Mouse (Mus musculus) spleen, postnatal 14 days (tissue): ENCODE results near the gene Wdr54.

Source experiments
- DNase-seq, 2 experiments: peaks; one replicate each; pipeline ENCODE4 v3.0.0; 2021 to 2022; ENCODE audit warnings: low spot score in 2 of 2

Gene Wdr54

DNA sequence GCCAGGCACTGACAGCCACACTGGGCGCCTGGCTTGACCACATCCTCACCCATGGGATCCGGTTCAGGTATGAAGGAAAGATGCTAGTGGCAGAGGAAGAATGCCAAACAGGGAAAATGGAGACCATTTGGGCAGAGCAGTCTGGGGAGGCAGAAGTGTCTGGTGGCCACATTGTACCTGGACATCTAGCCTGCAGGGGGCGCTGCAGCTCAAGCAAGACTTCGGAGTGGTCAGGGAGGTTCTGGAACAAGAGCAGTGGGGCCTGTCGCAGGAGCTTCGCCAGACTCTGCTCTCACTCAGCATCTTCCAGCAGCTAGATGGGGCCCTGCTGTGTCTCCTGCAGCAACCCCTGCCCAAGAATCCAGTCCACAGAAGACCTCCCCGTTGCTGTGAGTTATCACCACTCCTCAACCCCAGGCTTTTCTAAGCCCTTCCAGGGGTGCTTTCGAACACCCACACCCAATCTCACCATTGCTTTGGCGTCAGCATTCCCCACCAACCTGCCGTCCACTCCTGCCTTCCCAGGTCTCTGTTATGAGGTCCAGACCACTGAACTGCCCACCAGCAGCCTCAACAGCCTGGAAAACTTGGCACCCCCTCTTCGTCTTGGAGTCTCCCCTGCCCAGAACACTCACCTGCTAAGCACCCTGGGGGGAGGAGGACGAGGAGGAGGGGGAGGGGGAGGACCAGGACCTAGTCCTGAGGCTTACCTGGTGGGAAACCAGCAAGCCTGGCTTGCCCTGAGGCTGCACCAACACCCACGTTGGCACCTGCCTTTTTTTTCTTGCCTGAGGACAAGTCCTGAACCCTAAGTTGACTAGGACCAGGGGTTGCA, 48.4 kb downstream of the Wdr54 start:
- DNase-seq, result peak; percentile 76 to 85

DNA sequence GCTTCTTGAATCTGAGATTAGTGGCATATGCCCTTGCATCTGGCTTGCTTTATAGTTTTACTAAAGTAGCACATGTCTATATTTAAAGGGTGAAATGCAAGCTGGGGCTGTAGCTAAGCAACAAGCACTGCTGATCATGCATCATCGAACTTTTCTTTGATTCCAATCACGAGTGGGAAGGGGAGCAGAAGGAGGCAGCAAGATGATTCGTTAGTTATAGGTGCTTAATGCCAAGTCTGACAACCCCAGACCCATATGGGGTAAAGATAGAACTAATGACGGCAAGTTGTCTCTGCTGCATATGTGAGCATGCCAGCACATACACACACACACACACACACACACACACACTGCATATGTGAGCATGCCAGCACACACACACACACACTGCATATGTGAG, 52.0 kb downstream of the Wdr54 start:
- no peak for DNase-seq

DNA sequence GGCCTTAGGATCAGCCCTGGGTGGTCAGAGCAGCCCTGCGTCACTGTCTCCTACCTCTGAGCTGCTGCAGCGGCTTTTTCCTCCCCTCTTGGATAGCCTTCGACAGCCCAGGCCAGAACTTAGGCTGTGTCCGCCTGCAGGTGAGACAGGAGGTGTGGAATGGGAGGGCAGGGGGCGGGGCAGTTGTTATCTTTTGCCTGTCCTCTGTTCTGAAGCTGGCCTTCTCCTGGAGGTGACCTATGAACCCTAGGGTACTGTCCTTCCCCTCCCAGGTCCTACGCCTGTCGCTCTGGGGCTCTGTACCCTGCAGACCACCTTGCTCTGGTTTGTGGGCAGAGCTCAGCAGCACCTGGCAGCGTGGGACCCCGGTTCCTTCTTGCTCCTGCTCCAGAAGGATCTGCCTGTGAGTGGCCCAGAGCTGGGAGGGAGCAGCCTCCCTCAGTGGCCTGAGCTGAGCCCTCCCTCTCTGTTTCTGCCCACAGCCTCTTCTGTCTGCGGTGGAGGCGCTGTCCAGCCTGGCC, 53.0 kb downstream of the Wdr54 start:
- no peak for DNase-seq

DNA sequence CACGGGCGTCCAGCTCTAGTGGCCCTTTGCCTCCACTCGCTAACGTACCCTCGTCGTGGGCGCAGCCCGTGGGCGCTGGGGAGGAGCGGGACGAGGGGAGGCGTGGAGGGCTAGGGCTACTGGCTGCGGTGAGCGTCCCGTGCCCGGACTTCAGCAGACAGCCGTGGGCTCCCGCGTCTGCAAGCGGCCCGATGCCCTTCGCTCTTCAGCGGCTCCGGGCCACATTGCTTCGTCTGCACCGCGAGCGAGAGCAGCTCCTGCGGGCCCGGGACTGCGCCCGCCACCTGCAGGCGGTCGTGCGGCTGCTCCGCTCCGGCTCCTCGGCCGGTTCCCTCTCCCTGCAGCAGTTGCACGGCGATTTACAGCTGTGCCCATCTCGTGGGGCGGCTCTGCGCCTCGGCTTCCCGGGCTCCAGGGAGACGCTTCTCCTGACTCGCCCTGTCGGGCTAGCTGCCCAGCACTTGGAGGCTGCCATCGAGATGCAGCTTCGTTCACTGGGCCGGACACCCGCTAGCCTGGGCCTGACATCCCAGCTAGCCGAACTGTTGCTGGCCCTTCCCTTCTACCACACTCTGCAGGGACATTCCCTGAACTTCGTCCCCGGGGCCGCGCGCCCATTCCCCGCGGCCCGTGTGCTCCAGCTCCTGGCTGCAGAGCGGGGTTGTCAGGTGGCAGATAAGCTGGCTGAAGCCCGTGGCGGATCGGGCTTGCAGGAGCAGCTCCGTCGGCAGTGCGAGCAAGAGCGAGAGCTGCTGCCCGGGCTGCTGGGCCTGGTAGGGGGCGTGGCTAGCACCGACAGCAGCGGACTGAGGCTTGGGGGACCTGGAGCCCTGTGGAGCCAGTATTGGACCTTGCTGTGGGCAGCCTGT, 54.3 kb downstream of the Wdr54 start:
- peak; percentile 52 to 67 for DNase-seq

DNA sequence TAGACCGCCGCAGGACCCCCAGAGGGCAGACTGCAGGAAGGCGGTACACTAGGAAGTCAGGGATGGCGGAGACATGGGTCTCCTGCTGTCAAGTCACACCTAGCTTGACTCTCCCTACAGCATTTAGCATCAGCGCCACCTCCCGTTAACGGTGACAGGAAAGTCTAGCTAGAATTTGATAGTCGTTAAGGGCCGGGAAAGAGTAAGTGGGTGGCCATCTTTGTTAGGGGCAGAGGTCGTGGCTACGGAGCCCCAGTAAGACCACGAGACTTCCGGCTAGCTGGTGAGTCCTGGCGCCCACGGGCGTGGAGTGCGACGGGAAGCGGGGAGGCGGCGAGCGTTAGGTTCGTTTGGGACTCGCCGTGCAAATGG, 54.9 kb downstream of the Wdr54 start, which contains the start of the genes Ccdc142 and Gm42688:
Ccdc142 (plus strand) TSS at position 286 of the 372 bp plus-strand sequence.
Gm42688 (plus strand) TSS at position 302 of the 372 bp plus-strand sequence.
- peak; percentile 81 to 84 for DNase-seq
